Mouse (Mus musculus) stomach, embryonic 16.5 days (tissue): ENCODE results near the gene Olfr961. TPM values are rescaled to one million over a fixed set of nuclear protein-coding genes. Genes with fewer than 3 reads are reported as not detected.

ENCODE experiments used
- ATAC-seq: fragments of 200-750 bp; cut with Nextera tagmentation; 2 replicates; pipeline ENCODE4 v1.8.0; 2017; ENCODE audit warnings: moderate number of reproducible peaks, moderate TSS enrichment; ENCODE audit not compliant: insufficient read depth, low FRiP score
- H3K27ac ChIP-seq: fragments of 300-500 bp; sonication (generic); 2 replicates; pipeline ENCODE4 v1.5.1; 2014; ENCODE audit warnings: low read length
- H3K27me3 ChIP-seq: fragments of 300-500 bp; sonication (generic); 2 replicates; pipeline ENCODE4 v1.6.1; 2014; ENCODE audit warnings: low read length, control low read depth, mixed read lengths; ENCODE audit not compliant: control insufficient read depth, insufficient read depth
- H3K36me3 ChIP-seq: fragments of 300-500 bp; sonication (generic); 2 replicates; pipeline ENCODE4 v1.6.1; 2014; ENCODE audit warnings: low read length; ENCODE audit not compliant: control insufficient read depth, insufficient read depth
- H3K4me1 ChIP-seq: fragments of 300-500 bp; sonication (generic); 2 replicates; pipeline ENCODE4 v1.6.1; 2014; ENCODE audit warnings: low read length, control low read depth, mixed read lengths; ENCODE audit not compliant: control insufficient read depth, insufficient read depth
- H3K4me2 ChIP-seq: fragments of 300-500 bp; sonication (generic); 2 replicates; pipeline ENCODE4 v1.6.1; 2014; ENCODE audit warnings: low read depth, low read length, mixed read lengths
- H3K4me3 ChIP-seq: fragments of 300-500 bp; sonication (generic); replicated peaks from 2 replicates; pipeline ENCODE4 v1.5.1; 2014; ENCODE audit warnings: mild to moderate bottlenecking, low read length
- H3K9ac ChIP-seq: fragments of 300-500 bp; sonication (generic); 2 replicates; pipeline ENCODE4 v1.6.1; 2014; ENCODE audit warnings: low read length
- H3K9me3 ChIP-seq: fragments of 300-500 bp; sonication (generic); replicated peaks from 2 replicates; pipeline ENCODE4 v1.6.1; 2016; ENCODE audit warnings: low read length, control low read depth; ENCODE audit not compliant: control insufficient read depth
- WGBS: fragments of 180-500 bp; shearing (Covaris S2); extraction: QIAGEN DNeasy Blood & Tissue Kit; methylation state at CpG from one replicate; pipeline ENCODE4 v1.1.7; 2014; 5-methylcytosine and 5-hydroxymethylcytosine counted together
- polyA plus RNA-seq: library from polyadenylated mRNA; unstranded; fragments of >200 nt; fragmentation: Nextera tagmentation; extraction: Ambion mirVana; gene quantifications from 2 replicates; pipeline ENCODE4 v1.2.1, GENCODE M21; 2015

Gene Olfr961
- polyA plus RNA-seq, 1 experiment from 2014 or later = not detected

DNA sequence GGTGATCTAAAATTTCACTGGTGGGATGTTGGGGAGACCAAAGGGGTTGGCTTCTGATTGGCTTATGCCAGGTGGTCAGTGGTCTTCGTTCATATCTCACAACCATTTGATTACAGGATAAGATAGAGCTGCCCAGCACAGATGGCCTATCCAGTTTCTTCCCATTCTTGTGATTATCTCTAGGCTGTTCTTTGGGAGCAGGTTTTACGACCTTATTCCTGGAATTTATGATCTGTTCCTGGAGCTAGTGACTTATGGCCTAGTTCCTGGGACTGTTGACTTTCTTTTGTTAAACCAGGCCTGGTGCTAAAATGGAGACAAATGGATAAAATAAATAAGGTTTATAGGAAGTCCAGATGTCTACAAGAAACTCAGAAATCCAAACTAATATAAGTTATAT lies 20.2 kb upstream of the Olfr961 start:
- 59% methylated on average over 2 of the region's 2 CpGs for WGBS
- Histone ChIP-seq H3K9me3 (no peaks in the 10 kb centered on the region), H3K4me3 (no peak overlapping the region), H3K36me3 (no peaks in the 10 kb centered on the region), H3K9ac (no peak overlapping the region), H3K4me2 (no peak overlapping the region), H3K4me1 (no peaks in the 10 kb centered on the region), H3K27ac (no peak overlapping the region), H3K27me3 (no peaks in the 10 kb centered on the region)
- no peak for ATAC-seq

DNA sequence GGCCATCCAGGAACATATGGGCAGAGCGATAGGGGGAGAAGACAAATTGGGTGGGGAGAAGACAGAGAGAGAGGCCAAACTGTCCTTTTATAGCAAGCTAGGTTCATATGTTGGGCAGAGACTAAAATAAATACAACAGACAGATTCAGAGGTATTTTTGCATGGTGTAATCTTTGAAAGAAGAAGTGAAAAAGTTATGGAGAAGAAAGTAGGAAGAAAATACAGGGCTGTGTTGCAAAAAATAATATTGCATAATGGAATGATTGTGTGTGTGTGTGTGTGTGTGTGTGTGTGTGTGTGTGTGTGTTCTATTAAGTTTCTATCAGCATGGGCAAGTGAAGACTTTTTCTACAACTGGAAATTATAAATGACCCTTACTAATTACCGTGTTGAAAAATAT lies 15.8 kb upstream of the Olfr961 start:
- H3K27me3 ChIP-seq = no peaks in the 10 kb centered on the region
- no peaks in the 10 kb centered on the region for H3K36me3 ChIP-seq
- H3K4me3 ChIP-seq = no peak overlapping the region
- no peaks in the 10 kb centered on the region for H3K9me3 ChIP-seq
- no peak overlapping the region for H3K27ac ChIP-seq
- H3K4me1 ChIP-seq = no peaks in the 10 kb centered on the region
- H3K9ac ChIP-seq = no peak overlapping the region
- ATAC-seq = no peak
- 76% methylated on average over 2 of the region's 2 CpGs for WGBS
- H3K4me2 ChIP-seq = no peak overlapping the region

DNA sequence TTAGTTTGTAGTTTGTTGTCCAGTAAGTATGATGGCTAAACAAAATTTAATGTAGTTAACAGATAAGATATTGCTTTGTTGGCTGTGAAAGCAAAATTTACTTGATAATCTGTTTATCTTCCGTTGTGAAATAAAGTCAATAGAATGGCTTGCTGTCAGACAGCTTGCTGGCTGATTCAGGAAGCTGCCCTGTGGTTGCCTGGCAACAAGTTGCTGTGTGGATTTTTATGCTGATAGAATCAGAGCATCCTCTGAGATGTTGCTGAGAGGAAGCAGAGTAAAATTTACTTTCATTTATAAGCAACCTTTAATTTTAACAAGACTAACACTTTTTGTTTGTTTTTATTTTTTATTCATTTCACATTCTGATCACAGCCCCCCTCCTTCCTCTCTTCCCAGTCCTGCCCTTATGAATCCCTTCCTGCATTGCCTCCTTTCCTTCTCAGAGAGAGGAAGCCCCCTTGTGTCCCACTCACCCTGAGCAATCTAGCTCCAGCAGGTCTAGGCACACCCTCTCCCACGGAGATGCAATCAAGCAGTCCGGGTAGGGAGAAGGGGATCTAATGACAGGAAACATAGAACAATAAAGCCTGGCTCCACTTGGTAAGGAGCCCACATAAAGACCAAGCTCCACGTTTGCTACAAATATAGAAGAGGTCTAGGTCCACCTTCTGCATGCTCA lies 10.8 kb upstream of the Olfr961 start:
- Histone ChIP-seq H3K9ac (no peak overlapping the region), H3K9me3 (no peaks in the 10 kb centered on the region), H3K27me3 (no peaks in the 10 kb centered on the region), H3K4me3 (no peak overlapping the region), H3K27ac (no peak overlapping the region), H3K4me1 (no peaks in the 10 kb centered on the region), H3K36me3 (no peaks in the 10 kb centered on the region), H3K4me2 (no peak overlapping the region)
- 24% methylated on average over 4 of the region's 4 CpGs for WGBS
- no peak for ATAC-seq

DNA sequence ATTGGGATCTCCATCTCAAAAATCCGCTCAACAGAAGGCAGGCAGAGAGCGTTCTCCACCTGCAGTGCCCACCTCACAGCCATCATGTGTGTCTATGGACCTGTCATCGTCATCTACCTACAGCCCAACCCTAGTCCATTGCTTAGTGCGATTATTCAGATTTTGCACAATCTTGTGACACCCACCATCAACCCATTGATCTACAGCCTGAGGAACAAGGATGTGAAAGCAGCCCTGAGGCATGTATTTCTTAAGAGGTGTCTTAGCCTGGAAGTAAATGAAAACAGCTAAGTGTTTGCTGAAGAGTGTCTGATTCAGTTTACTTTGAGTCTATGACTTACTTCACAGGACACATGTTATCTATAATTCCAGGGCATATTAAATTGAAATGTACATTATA lies 2.5 kb downstream of the Olfr961 start:
- Histone ChIP-seq H3K9ac (no peak overlapping the region), H3K36me3 (no peaks in the 10 kb centered on the region), H3K4me2 (no peak overlapping the region), H3K27ac (no peak overlapping the region), H3K4me1 (no peaks in the 10 kb centered on the region), H3K9me3 (no peaks in the 10 kb centered on the region), H3K4me3 (no peak overlapping the region), H3K27me3 (no peaks in the 10 kb centered on the region)
- WGBS = 86% methylated on average over 4 of the region's 4 CpGs
- no peak for ATAC-seq

DNA sequence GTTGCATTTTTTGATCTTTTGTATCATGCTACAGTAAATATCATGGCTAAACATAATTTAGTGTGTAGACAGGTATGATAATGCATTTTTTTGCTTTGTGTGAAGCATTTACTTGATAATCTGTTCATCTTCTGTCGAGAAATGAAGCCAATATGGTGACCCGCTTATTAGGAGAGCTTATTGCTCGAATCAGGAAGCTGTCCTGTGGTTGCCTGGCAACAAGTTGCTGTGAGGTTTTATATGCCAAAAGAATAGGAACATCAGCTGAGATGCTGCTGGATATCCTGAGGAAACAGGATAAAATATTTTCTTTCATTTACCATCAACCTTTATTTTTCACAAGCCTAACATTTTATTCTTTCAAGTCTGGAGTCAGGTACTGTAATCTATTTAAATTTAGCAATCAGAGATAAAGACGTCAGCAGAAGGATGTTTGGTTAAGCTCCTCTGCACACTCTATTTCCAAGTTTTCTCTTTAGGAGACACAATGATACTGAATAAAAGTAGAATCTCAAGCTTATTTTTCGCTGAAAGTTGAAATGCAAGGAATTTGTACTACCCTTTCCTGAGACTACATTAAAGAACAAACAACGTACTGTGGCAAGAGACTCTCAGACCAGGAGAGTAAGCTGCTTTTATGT lies 10.0 kb downstream of the Olfr961 start:
- H3K9ac ChIP-seq = no peak overlapping the region
- H3K4me2 ChIP-seq = no peak overlapping the region
- H3K27ac ChIP-seq = no peak overlapping the region
- H3K36me3 ChIP-seq = no peaks in the 10 kb centered on the region
- H3K9me3 ChIP-seq = no peaks in the 10 kb centered on the region
- WGBS = 71% methylated on average over 6 of the region's 6 CpGs
- no peak overlapping the region for H3K4me3 ChIP-seq
- H3K27me3 ChIP-seq = no peaks in the 10 kb centered on the region
- no peak for ATAC-seq
- H3K4me1 ChIP-seq = no peaks in the 10 kb centered on the region

DNA sequence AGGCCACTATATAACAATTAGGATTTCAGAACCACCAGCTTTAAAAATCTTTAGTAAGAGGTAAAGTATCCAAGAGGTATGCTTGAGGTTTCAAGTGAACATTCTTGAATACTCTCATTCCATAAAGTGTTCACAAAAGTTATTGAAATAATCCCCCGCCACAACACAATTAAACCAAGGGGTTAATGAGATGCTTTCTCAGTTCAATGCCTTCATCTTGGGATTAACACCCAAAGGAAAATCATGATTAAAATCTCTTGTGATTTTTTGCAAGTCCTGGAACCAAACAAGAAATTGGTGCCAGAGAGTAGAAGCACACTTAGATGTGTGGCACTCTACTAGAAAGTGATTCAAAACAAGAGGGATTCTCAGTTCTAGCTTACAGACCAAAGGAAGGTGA lies 22.0 kb downstream of the Olfr961 start, which contains the start of gene Olfr963:
Gene Olfr963, plus strand, starts transcription at position 301 of the 400 bp plus-strand sequence.
- H3K27ac ChIP-seq = no peak within 1 kb of the TSS
- ATAC-seq = no peak
- no peak within 1 kb of the TSS for H3K4me2 ChIP-seq
- H3K4me1 ChIP-seq = no peaks in the 10 kb centered on the region
- H3K4me3 ChIP-seq = no peak within 1 kb of the TSS
- no peaks in the 10 kb centered on the region for H3K36me3 ChIP-seq
- no peak within 1 kb of the TSS for H3K9ac ChIP-seq
- no peaks in the 10 kb centered on the region for H3K27me3 ChIP-seq
- 87% methylated on average over 1 of the region's 1 CpGs for WGBS
- H3K9me3 ChIP-seq = no peaks in the 10 kb centered on the region

DNA sequence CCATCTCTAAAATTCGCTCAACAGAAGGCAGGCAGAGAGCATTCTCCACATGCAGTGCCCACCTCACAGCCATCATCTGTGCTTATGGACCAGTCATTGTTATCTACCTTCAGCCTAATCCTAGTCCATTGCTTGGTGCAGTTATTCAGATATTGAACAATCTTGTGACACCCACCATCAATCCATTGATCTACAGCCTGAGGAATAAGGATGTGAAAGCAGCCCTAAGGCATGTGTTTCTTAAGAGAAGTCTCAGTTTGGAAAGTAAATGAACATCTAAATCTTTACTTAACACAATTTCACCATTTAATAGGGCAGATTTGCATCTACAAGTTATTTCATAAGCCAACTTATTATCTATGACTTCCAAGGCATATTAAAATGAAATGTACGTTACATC lies 24.8 kb downstream of the Olfr961 start:
- Histone ChIP-seq H3K4me2 (no peak overlapping the region), H3K4me1 (no peaks in the 10 kb centered on the region), H3K9ac (no peak overlapping the region), H3K4me3 (no peak overlapping the region), H3K36me3 (no peaks in the 10 kb centered on the region), H3K27me3 (no peaks in the 10 kb centered on the region), H3K9me3 (no peaks in the 10 kb centered on the region), H3K27ac (no peak overlapping the region)
- ATAC-seq = no peak
- WGBS = 77% methylated on average over 2 of the region's 2 CpGs

DNA sequence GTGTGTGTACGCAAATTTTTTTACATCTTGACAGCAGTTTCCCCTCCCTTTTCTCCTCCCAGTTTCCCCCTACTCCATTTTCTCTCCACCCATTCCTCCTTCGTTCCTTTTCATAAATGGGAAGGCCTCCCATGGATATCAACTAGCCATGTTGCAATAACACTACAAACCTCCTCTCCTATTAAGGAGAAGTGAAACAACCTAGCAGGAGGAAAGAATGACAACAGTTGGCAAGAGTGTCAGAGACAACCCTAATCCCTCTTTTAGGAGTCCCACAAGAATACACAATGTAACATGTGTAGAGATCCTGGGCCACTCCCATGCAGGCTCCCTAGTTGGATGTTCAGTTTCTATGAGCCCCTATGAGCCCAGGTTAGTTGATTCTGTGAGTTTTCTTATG lies 29.9 kb downstream of the Olfr961 start:
- no peaks in the 10 kb centered on the region for H3K36me3 ChIP-seq
- no peak overlapping the region for H3K27ac ChIP-seq
- no peaks in the 10 kb centered on the region for H3K27me3 ChIP-seq
- H3K4me1 ChIP-seq = no peaks in the 10 kb centered on the region
- no peak overlapping the region for H3K4me3 ChIP-seq
- 74% methylated on average over 2 of the region's 2 CpGs for WGBS
- no peak overlapping the region for H3K9ac ChIP-seq
- H3K9me3 ChIP-seq = no peaks in the 10 kb centered on the region
- no peak overlapping the region for H3K4me2 ChIP-seq
- no peak for ATAC-seq

DNA sequence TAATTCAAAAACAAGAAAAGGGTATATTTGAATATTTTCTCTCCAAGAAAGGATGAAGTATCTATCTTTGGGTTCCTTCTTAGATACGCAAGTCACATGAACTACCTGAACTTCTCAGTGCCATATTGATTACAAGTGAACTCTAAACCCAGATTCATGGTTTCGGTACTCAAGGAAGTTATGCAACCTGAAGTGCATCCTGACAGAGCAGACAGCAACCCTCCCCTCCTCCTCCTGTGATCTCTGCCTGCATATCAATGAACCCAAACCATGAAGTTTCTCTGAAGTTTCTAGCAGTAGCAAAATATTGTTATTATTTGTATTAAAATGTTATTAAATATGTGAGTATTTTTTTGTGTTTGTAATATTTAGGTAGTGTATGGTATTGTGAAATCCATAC lies 33.7 kb downstream of the Olfr961 start:
- Histone ChIP-seq H3K36me3 (no peaks in the 10 kb centered on the region), H3K4me2 (no peak overlapping the region), H3K9ac (no peak overlapping the region), H3K27me3 (no peaks in the 10 kb centered on the region), H3K4me1 (no peaks in the 10 kb centered on the region), H3K27ac (no peak overlapping the region), H3K9me3 (no peaks in the 10 kb centered on the region), H3K4me3 (no peak overlapping the region)
- no peak for ATAC-seq
- WGBS = 85% methylated on average over 2 of the region's 2 CpGs
